Mouse (Mus musculus) liver, adult 10 weeks (tissue): ENCODE data around the gene Tex30. TPM values are rescaled to one million over a fixed set of nuclear protein-coding genes. Genes with fewer than 3 reads are reported as not detected.

Experiments used
- polyA plus RNA-seq: library from polyadenylated mRNA; stranded (reverse); fragments of 350-450 nt; fragmentation: Illumina TruSeq; extraction: RNeasy Lipid Tissue Mini Kit (QIAGEN cat#74804); gene quantifications from one replicate; pipeline ENCODE4 v1.2.3, GENCODE M21; 2014; ENCODE audit warnings: low read depth, low replicate concordance

The Tex30 gene
- polyA plus RNA-seq: 25.1 TPM

DNA sequence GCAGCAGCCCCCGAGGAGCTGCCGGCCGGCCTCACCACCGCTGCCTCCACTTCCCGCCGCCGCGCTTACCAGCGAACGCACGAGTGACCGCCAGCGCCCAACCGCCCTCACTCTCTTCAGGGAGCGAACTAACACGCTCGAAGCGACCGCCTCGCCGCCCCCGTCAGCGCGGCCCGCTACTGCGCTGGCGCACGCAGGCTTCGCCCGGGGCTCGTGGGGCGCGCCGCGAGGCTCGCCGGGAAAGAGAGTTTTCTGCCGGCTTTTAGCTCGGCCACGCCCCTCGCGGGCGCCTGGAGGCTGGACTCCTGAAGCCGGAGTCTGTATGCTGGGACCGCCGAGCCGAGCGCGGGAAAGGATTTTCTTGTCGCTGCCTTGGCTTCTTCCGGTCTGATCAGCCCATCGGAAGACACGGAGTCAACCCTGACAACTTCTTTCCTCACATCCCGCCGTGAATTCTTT, at the start of gene Tex30:
TSS of gene Tex30 (minus strand) at position 183 of the 459 bp plus-strand sequence.

GRCm38 (mm10) chr1:44147563-44148381, 45.5 kb upstream of the Tex30 start, which contains the start of gene Ercc5:
Ercc5 (plus strand) TSS chr1:44147744.

DNA sequence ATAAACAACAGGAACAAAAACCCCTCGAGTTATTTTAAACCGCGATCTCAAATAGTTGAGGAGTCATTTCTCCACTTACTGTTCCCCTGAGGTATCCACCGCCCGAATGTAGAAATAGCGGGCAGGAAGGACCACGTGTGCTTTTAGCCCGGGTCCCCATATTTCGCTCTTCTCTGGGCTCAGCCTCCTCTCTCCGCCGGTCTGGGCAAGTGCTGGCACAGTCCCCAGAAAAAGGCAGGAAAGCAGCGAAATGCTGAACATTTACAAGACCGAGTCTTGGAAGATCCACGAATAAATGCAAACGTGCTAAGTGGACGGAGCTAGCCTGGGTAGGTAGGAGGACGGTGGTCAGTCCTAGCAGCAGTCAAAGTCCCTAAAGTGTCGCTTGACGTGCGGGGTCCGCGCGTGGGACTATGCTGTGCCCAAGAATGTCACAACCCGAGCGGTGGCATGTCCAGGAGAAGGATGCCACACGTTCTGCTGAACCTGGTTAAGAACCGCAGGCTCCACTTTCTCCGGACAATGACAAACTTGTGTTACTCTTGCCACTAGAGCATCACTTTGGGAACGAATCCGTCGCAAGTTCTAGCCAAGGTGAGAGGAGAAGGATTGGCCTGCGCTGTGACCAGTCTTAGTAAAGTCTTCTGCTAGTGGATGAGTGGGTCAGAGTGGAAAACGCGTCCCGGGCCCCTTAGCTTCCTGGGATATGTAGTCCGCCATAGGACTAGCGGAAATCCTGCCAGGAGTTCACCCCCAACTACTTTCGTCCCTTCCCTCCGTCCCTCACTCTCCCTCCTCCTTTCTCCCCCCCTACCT, 16.2 kb upstream of the Tex30 start, which contains the start of the genes Kdelc1 and Bivm:
TSS of gene Kdelc1 (minus strand) at position 570 of the 816 bp plus-strand sequence.
TSS of gene Bivm (plus strand) at position 719 of the 816 bp plus-strand sequence.

DNA sequence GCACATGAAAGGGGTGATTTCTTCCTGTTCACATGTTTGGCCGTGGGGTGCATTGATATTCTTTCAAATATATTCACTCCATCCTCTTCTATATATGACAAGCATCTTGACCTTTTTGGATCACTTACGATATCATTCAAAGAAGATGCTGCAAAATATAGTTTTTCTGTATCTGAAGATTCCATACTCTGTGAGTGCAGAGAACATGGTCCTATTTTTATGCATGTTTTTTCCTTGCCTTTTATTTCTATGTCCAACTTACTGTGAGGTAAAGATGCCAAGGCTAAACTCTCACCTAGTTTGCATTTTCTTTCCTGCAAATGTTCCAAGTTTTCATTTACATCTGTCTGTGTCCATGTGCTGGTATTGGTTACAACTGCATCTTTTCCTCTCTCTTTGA, 40.4 kb downstream of the Tex30 start, which contains the start of gene Gm8251:
TSS of gene Gm8251 (minus strand) at position 101 of the 400 bp plus-strand sequence.

Other genes starting within 250 kb of the Tex30 start
- 45.5 TPM for gene Tpp2, start 168.8 kb downstream of the Tex30 start, polyA plus RNA-seq
- gene Mettl21c, start 82.4 kb downstream of the Tex30 start, polyA plus RNA-seq: not detected
- gene Gm8251, start 40.5 kb downstream of the Tex30 start, polyA plus RNA-seq: 0.05 TPM
- 10.6 TPM for gene Kdelc1, start 16.4 kb upstream of the Tex30 start, polyA plus RNA-seq
- gene Bivm, start 16.5 kb upstream of the Tex30 start, polyA plus RNA-seq: 24.4 TPM
- 15.0 TPM for gene Ercc5, start 45.3 kb upstream of the Tex30 start, polyA plus RNA-seq
- not detected for gene Mettl21e, start 116.5 kb upstream of the Tex30 start, polyA plus RNA-seq